Mouse (Mus musculus) embryonic fibroblast, embryonic 13.5 days (primary cell): Measurements from ENCODE around the gene Sept9.

Experiments used
- CTCF ChIP-seq: IDR thresholded peaks from 2 replicates; pipeline ENCODE4 v1.5.1; 2011; ENCODE audit warnings: mild to moderate bottlenecking, control low read depth, low read length, moderate library complexity, borderline replicate concordance; ENCODE audit not compliant: insufficient read depth
- POLR2A ChIP-seq: IDR thresholded peaks from 2 replicates; pipeline ENCODE4 v1.6.1; 2011; ENCODE audit warnings: low read depth, mild to moderate bottlenecking, control low read depth, low read length, moderate library complexity

DNA sequence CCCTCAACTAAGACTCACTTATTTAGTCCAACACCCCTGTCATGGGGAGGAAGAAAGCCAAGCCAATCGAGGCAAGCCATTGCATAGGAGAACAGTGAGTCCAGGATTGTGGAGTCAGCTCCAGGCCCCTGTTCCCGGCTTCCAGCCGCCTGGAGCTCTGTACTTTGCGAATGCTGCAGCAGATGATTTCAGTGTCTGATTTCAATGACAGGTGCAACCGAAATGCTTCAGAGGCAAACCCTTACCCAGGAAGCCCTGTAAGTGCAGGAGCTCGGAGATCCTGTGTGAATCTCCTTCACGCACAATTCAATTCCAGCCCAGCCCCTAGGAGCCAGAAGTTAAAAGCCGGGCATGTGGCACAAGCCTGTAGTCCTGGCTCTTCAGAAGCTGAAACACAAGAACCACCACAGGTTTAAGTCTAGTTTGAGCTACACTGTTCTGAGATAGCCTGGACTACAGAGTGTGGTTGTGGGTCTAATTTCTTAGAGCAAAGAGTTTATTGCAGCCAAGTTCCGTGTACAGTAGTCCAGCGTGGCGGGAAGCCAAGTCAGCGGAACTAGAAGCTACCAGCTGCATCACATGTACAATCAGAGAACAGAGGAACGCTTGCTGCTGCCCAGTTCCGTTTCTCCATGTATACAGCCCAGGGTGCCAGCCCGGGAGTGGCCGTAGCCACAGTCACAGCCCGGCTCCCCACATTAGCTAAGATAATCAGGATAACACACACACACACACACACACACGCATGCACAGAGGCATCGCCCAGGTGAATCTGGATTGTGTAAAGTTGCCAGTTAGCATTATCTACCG, 31.0 kb upstream of the Sept9 start:
- TF ChIP-seq CTCF (no peak), POLR2A (no peak)
